Mouse (Mus musculus): Measurements from ENCODE around the gene Nr2c1. TPM values are rescaled to one million over a fixed set of nuclear protein-coding genes. Genes with fewer than 3 reads are reported as not detected.

The Nr2c1 gene
- polyA plus RNA-seq, 1 experiment from 2014 or later = 12.6 TPM

DNA sequence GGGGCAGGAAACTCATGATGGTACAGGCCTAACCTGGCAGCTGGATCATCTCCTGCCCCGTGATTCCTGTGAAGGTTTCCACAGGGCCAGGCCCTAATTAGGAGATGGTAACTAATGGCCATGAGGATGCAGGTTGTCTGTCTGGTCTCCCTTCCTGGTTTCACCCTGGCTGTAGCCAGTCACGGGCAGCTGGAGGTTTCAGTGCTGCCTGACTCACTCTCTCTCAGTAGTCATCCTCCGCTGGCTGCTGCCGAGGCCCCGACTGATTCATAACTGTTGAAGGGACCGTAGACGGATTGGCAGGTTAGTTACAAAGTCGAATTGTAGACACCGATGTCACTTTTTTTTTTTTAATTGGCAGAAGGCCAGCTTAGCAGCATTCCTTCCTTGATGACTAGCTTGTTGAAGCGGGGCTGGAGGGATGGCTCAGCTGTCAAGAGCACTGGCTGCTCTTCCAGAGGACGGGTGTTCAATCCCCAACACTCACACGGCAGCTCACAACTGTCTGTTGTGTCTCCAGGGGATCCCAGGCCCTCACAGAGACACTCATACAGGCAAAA, 31.0 kb upstream of the Nr2c1 start:
- no peaks in the 10 kb centered on the region for H3K27me3 ChIP-seq
- in situ Hi-C loops (cut with MboI; ENCODE audit: low pct_unique_long_range_greater_than_20kb) = loop anchor here (10.0 kb wide), 1 partner anchor 112 kb away; no protein-coding TSS in a partner anchor
- no peak for TF ChIP-seq CTCF (IDR thresholded peaks at IDR 0.05)
- CTCF ChIA-PET = interaction anchor here (0.8 to 2.2 kb wide), 7 partner anchors 13 to 172 kb away, joined by 3 to 9 read pairs (median 3); partner anchors contain the start of genes Fgd6 and Vezt
- DNase-seq (ENCODE audit: low read depth, low spot score) = peak; percentile 79
- POLR2A ChIA-PET = interaction anchor here (0.6 to 0.9 kb wide), 2 partner anchors 484 to 1231 kb away, joined by 3 to 4 read pairs; no protein-coding TSS in a partner anchor
- peak; percentile 93 for ATAC-seq

- in situ Hi-C loops (cut with MboI; ENCODE audit: low pct_unique_long_range_greater_than_20kb) = loop anchor here (10.0 kb wide), 1 partner anchor 113 kb away; no protein-coding TSS in a partner anchor
- CTCF ChIA-PET = interaction anchor here (2.2 kb wide), 1 partner anchor 81 kb away, joined by 9 read pairs; the partner anchor contains the start of genes Fgd6 and Vezt
- ATAC-seq = no peak
- no peak for TF ChIP-seq CTCF (IDR thresholded peaks at IDR 0.05)
- DNase-seq (ENCODE audit: low read depth, low spot score) = no peak
- POLR2A ChIA-PET = no interaction called here
- no peaks in the 10 kb centered on the region for H3K27me3 ChIP-seq
These were observed 29.9 kb upstream of the Nr2c1 start for GRCm38 (mm10) chr10:94117916-94118315.

DNA sequence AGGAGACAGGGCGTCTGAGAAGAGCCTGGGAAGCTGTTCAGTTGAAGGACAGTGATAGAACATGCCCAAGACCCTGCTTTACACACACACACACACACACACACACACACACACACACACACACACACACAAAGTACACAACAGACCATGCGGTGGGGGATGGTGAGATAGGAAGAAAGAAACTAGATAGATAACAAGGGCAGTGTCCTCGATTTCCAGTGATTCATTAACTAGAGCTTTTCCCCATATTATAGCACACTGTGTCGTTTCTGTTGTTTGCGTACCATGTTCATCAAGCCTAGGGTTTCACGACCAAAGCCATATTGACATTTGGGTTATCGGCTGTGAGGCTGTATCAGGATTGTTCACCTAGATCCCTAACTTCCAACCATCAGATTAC, 28.8 kb upstream of the Nr2c1 start:
- no peaks in the 10 kb centered on the region for H3K27me3 ChIP-seq
- DNase-seq (ENCODE audit: low read depth, low spot score) = no peak
- no peak for TF ChIP-seq CTCF (IDR thresholded peaks at IDR 0.05)
- CTCF ChIA-PET = no interaction called here
- ATAC-seq = no peak
- POLR2A ChIA-PET = no interaction called here
- in situ Hi-C loops (cut with MboI; ENCODE audit: low pct_unique_long_range_greater_than_20kb) = loop anchor here (10.0 kb wide), 1 partner anchor 114 kb away; no protein-coding TSS in a partner anchor

DNA sequence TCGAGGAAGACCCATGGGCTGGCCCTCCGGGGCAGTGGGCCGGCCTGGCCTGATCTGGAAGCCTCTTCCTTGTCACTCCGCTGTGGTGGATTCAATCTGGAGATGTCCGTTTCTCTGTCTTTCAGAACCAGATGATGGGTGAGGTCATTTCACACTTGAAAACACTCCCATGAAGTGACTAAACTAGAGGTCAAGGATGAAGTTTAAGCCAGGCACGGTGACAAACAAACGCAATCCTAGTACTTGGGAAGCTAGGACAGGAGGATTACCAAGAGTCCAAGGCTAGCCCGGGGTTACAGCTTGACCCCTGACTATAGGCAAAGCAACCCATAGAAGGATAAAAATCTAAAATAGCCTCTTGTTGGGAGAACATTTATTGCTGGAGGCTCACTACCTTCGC, 27.1 kb upstream of the Nr2c1 start:
- ChIA-PET POLR2A (no interaction called here), CTCF (interaction anchor here (0.5 to 1.1 kb wide), 3 partner anchors 14 to 1058 kb away, joined by 3 to 4 read pairs (median 3); no protein-coding TSS in a partner anchor)
- DNase-seq (ENCODE audit: low read depth, low spot score) (no peak), ATAC-seq (no peak)
- TF ChIP-seq CTCF (IDR thresholded peaks at IDR 0.05) = no peak
- H3K27me3 ChIP-seq = no peaks in the 10 kb centered on the region
- in situ Hi-C loops (cut with MboI; ENCODE audit: low pct_unique_long_range_greater_than_20kb) = no loop called here

GRCm38 (mm10) chr10:94122595-94122994, 25.2 kb upstream of the Nr2c1 start:
- POLR2A ChIA-PET = no interaction called here
- ATAC-seq = no peak
- H3K27me3 ChIP-seq = no peaks in the 10 kb centered on the region
- in situ Hi-C loops (cut with MboI; ENCODE audit: low pct_unique_long_range_greater_than_20kb) = no loop called here
- CTCF ChIA-PET = no interaction called here
- no peak for TF ChIP-seq CTCF (IDR thresholded peaks at IDR 0.05)
- DNase-seq (ENCODE audit: low read depth, low spot score) = no peak

DNA sequence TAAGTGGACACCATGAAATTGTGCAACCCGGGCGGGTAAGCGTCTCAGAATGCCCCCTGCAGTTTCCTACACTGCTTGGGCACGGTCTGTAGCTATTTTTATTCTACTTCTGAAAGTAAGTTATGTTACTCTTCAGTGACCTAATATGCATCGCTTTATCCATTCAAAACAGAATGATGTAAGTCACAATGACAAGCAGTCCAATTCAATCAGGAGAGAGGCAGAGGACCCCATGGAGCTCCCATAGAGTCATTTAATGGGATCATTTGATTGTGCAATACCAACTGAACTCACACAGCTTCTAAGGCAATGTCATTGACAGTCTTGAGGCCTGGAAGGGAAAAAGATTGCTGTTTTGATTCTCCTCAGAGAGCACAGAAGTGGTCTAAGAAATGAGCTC, 24.2 kb upstream of the Nr2c1 start:
- ATAC-seq = no peak
- H3K27me3 ChIP-seq = no peaks in the 10 kb centered on the region
- ChIA-PET CTCF (interaction anchor here (0.7 to 1.1 kb wide), 2 partner anchors 17 to 305 kb away, joined by 3 read pairs; no protein-coding TSS in a partner anchor), POLR2A (interaction anchor here (0.7 kb wide), 1 partner anchor 593 kb away, joined by 3 read pairs; no protein-coding TSS in a partner anchor)
- in situ Hi-C loops (cut with MboI; ENCODE audit: low pct_unique_long_range_greater_than_20kb) = no loop called here
- TF ChIP-seq CTCF (IDR thresholded peaks at IDR 0.05) = no peak
- no peak for DNase-seq (ENCODE audit: low read depth, low spot score)

- DNase-seq (ENCODE audit: low read depth, low spot score) (no peak), ATAC-seq (no peak)
- ChIA-PET CTCF (interaction anchor here (1.1 kb wide), 1 partner anchor 306 kb away, joined by 3 read pairs; no protein-coding TSS in a partner anchor), POLR2A (no interaction called here)
- H3K27me3 ChIP-seq = no peaks in the 10 kb centered on the region
- TF ChIP-seq CTCF (IDR thresholded peaks at IDR 0.05) = peak; percentile 21
- in situ Hi-C loops (cut with MboI; ENCODE audit: low pct_unique_long_range_greater_than_20kb) = no loop called here
These were observed 23.4 kb upstream of the Nr2c1 start for GRCm38 (mm10) chr10:94124376-94124775.

DNA sequence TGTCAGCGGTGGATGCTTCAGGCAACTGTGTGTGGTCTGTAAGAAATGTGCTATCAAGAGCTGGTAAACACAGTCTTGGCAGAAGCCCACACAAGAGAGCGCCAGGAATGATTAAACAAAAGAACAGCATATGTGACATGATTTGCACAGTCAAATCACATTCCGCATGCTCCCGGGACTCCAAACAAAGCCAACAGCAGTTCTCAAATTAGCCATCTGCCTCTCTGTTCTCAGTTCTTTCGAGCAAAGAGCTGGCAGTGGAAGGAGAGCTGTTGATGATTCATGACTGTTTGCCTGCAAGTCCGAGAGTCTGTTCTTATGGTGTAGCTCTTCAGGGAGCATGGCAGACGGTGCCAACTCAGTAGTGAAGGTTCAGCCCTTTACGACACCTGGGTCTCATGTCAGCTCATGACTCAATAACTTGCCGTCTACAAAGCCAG, 18.1 kb upstream of the Nr2c1 start:
- ChIA-PET POLR2A (no interaction called here), CTCF (interaction anchor here (0.9 to 1.6 kb wide), 3 partner anchors 9 to 117 kb away, joined by 3 to 4 read pairs (median 4); no protein-coding TSS in a partner anchor)
- DNase-seq (ENCODE audit: low read depth, low spot score) (no peak), ATAC-seq (no peak)
- TF ChIP-seq CTCF (IDR thresholded peaks at IDR 0.05) = no peak
- no peaks in the 10 kb centered on the region for H3K27me3 ChIP-seq
- in situ Hi-C loops (cut with MboI; ENCODE audit: low pct_unique_long_range_greater_than_20kb) = no loop called here

DNA sequence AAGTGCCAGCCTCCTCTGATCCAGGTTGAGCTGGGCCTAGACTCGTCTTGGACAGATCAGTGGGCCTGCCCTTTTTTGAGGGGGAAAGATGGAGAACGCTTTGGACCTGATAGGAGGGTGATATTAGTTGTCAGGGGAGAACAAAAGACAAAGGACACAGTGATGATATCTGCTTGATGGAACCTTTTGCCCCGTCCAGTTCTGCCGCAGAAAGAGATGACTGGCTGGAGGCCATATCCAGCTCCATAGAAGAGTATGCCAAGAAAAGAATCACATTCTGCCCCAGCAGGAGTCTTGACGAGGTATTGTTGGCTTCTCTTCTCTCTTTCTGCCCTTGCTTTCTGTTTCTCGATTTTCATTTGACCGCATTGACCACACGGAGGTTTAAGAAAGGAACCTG, 14.7 kb upstream of the Nr2c1 start:
- DNase-seq (ENCODE audit: low read depth, low spot score) (no peak), ATAC-seq (no peak)
- no peaks in the 10 kb centered on the region for H3K27me3 ChIP-seq
- POLR2A ChIA-PET = no interaction called here
- no peak for TF ChIP-seq CTCF (IDR thresholded peaks at IDR 0.05)
- CTCF ChIA-PET = no interaction called here
- in situ Hi-C loops (cut with MboI; ENCODE audit: low pct_unique_long_range_greater_than_20kb) = no loop called here

DNA sequence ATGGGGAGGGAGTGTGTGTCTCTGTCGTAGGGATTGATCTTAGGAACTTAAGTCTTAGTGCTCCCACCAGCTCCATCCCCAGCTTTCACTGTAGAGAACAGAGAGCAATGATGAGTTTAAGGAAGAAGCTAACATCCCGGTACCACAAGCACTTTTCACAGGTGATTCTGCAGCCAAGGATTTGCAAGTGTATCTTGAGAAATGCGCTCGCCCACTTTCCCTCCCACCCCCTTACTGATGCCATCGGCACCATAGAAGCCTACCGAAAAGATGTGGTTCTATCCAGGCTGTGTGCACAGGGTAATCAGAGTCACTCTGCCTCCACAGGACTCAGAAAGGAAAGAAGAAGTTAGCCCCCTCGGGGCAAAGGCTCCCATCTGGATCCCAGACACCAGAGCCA, 14.1 kb upstream of the Nr2c1 start:
- DNase-seq (ENCODE audit: low read depth, low spot score) (no peak), ATAC-seq (no peak)
- CTCF ChIA-PET = no interaction called here
- POLR2A ChIA-PET = no interaction called here
- TF ChIP-seq CTCF (IDR thresholded peaks at IDR 0.05) = no peak
- no peaks in the 10 kb centered on the region for H3K27me3 ChIP-seq
- in situ Hi-C loops (cut with MboI; ENCODE audit: low pct_unique_long_range_greater_than_20kb) = no loop called here

- DNase-seq (ENCODE audit: low read depth, low spot score) (no peak), ATAC-seq (no peak)
- ChIA-PET POLR2A (no interaction called here), CTCF (interaction anchor here (1.5 kb wide), 1 partner anchor 14 kb away, joined by 3 read pairs; no protein-coding TSS in a partner anchor)
- TF ChIP-seq CTCF (IDR thresholded peaks at IDR 0.05) = no peak
- in situ Hi-C loops (cut with MboI; ENCODE audit: low pct_unique_long_range_greater_than_20kb) = no loop called here
- no peaks in the 10 kb centered on the region for H3K27me3 ChIP-seq
These were observed 13.1 kb upstream of the Nr2c1 start for GRCm38 (mm10) chr10:94134535-94135390.

All from Patski (cell line).